27 mouse cellular contexts compared by ENCODE assay signal in the genomic region with DNA sequence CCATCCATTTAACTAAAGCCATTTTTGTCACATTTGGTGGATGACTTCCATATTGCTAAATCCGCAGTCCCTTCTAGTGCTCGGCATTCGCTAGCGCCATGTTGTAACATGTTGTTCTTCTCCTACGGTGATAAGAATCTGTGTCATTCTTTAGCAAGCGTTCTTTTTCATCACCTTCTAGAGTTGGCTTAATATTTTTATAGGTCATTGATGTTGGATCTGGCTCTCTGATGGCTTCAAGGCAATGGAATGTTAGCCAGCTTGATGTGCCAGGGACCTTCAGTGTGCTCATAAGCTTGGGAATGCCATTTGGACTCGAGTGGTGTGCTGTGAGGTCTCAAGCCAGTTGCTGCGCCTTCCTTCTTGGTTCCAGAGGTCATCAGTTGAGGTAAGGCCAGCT. TPM values are rescaled to one million over a fixed set of nuclear protein-coding genes. Genes with fewer than 3 reads are reported as not detected.
"Had no signal": no experiment of that assay in that cellular context is flagged by ENCODE, and none has a peak within 500 bp of the region (broad histone marks: within the 10 kb centered on the region; RNA-seq: fewer than 3 reads in every experiment).

No protein-coding gene starts in this region.

- H3K27ac ChIP-seq: embryonic facial prominence, embryonic 10.5 days; embryonic facial prominence, embryonic 12.5 days; embryonic facial prominence, embryonic 13.5 days; embryonic facial prominence, embryonic 15.5 days; forebrain, embryonic 10.5 days; forebrain, embryonic 12.5 days; forebrain, embryonic 13.5 days; forebrain, embryonic 15.5 days; gastrocnemius, adult 2 months; heart, adult 2 months; heart, embryonic 10.5 days had no signal

- H3K36me3 ChIP-seq: embryonic facial prominence, embryonic 10.5 days; embryonic facial prominence, embryonic 12.5 days; embryonic facial prominence, embryonic 13.5 days; embryonic facial prominence, embryonic 15.5 days; forebrain, embryonic 10.5 days; forebrain, embryonic 12.5 days; forebrain, embryonic 15.5 days; heart, embryonic 10.5 days had no signal

- DNase-seq: cerebellum, adult 8-10 months; cerebellum, adult 9-10 months; cerebellum, adult 9-11 months; cerebellum, postnatal 10 days; cerebellum, postnatal 14 days; cerebellum, postnatal 25 days; cerebellum, postnatal 36 days; embryo, embryonic 11 days; forebrain, postnatal 0 days; gastrocnemius, adult 2 months; gastrocnemius, postnatal 10 days; gastrocnemius, postnatal 14 days; gastrocnemius, postnatal 25 days; gastrocnemius, postnatal 36 days; heart, adult 11 months; heart, adult 18-20 months; heart, adult 2 months had no signal

- H3K4me3 ChIP-seq: embryonic facial prominence, embryonic 10.5 days; embryonic facial prominence, embryonic 12.5 days; embryonic facial prominence, embryonic 13.5 days; embryonic facial prominence, embryonic 15.5 days; erythroblast, embryonic 14.5 days; forebrain, embryonic 10.5 days; forebrain, embryonic 12.5 days; forebrain, embryonic 13.5 days; forebrain, embryonic 15.5 days; gastrocnemius, adult 2 months; heart, adult 2 months; heart, embryonic 10.5 days had no signal

RNA-seq across cellular contexts. Expression of a gene that starts 3.2 kb away (rescaled TPM):
- polyA plus RNA-seq: erythroblast, embryonic 14.5 days had no signal
